Mouse (Mus musculus) B cell, adult 2 months (primary cell): ENCODE measurements around the gene Cul4b.
A peak's percentile ranks its signal among the peaks of the same experiment; 100 is the strongest.
"Not testable (repeated sequence)": the region's sequence is repeated elsewhere in the genome, so short reads cannot be mapped to it uniquely, and the experiment has no call there.

Experiments used
- DNase-seq, 2 experiments: peaks; one replicate each; pipeline ENCODE4 v3.0.0; 2022

The Cul4b gene

GRCm38 (mm10) chrX:38576078-38576477, at the start of gene Cul4b:
Gene Cul4b, minus strand, starts transcription at chrX:38576196.
- no peak for DNase-seq

- DNase-seq: peak; percentile 32 to 38
Measured at GRCm38 (mm10) chrX:38600995-38601369, 25.0 kb upstream of the Cul4b start.

- DNase-seq: peak; percentile 70 to 75
Measured at GRCm38 (mm10) chrX:38600177-38600994, 24.4 kb upstream of the Cul4b start, which contains the start of gene Mcts1. Gene Mcts1, plus strand, starts transcription at chrX:38600578.

GRCm38 (mm10) chrX:38593180-38593889, 17.3 kb upstream of the Cul4b start:
- DNase-seq: no peak

GRCm38 (mm10) chrX:38591749-38592148, 15.8 kb upstream of the Cul4b start:
- no peak for DNase-seq

- DNase-seq: no peak
Measured at GRCm38 (mm10) chrX:38589827-38590226, 13.8 kb upstream of the Cul4b start.

GRCm38 (mm10) chrX:38583261-38583660, 7.3 kb upstream of the Cul4b start:
- DNase-seq: no peak

GRCm38 (mm10) chrX:38581140-38581539, 5.1 kb upstream of the Cul4b start:
- no peak for DNase-seq

- no peak for DNase-seq
Measured at GRCm38 (mm10) chrX:38566521-38567205, 9.3 kb downstream of the Cul4b start.

- no peak for DNase-seq
Measured at GRCm38 (mm10) chrX:38565176-38565542, 10.8 kb downstream of the Cul4b start.

- peak; percentile 89 to 91 for DNase-seq
Measured at GRCm38 (mm10) chrX:38564542-38565175, 11.3 kb downstream of the Cul4b start.

- peak; percentile 30 to 38 for DNase-seq
Measured at GRCm38 (mm10) chrX:38563941-38564541, 12.0 kb downstream of the Cul4b start.

- DNase-seq: no peak
Measured at GRCm38 (mm10) chrX:38553255-38553654, 22.7 kb downstream of the Cul4b start.

GRCm38 (mm10) chrX:38514556-38514955, 61.4 kb downstream of the Cul4b start:
- DNase-seq: peak; percentile 31 to 45

GRCm38 (mm10) chrX:38504846-38505245, 71.2 kb downstream of the Cul4b start:
- no peak for DNase-seq

GRCm38 (mm10) chrX:38502182-38502581, 73.8 kb downstream of the Cul4b start:
- peak; percentile 12 to 23 for DNase-seq

GRCm38 (mm10) chrX:38485464-38485863, 90.5 kb downstream of the Cul4b start:
- DNase-seq: not testable (repeated sequence)
